Mouse (Mus musculus): ENCODE measurements at regions not wholly inside any gene's neighbourhood (a gene's known extent, or its start where the extent isn't known, plus 50 kb on each side); places are given as distances from the start of the nearest gene placed in this dataset.

DNA sequence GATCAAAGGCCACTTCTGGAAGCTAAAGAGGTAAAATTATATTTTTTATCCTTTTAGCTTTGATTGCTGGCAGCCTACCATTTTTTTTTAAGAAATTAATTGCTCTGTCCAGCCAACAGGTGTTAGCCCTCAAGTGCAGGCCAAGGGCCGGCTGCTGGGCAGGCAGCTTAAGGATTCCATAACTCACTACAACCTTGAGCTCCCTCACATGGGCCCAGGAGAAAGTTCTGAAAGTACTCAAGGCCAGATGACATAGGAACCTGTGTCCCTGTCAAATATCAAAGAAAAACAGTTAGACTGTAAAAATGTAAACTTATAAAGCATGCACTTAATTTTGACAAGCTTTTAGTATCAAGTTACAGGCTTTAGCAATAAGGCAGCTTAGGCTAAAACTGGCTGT lies 107.5 kb downstream of the Fam204a start:
- peaks cover 9% of the 10 kb centered on the region for H3K4me1 ChIP-seq (replicated peaks)
- WGBS, result 5% methylated on average over 1 of the region's 1 CpGs
- H3K27me3 ChIP-seq, result 0 out of 2 replicates have a peak, but pooled peaks cover 3% of the 10 kb centered on the region
- no peaks in the 10 kb centered on the region for H3K9me3 ChIP-seq
- no peak overlapping the region for H3K9ac ChIP-seq (replicated peaks)
- H3K36me3 ChIP-seq, result no peaks in the 10 kb centered on the region
- H3K4me2 ChIP-seq, result no peak overlapping the region
- no peak for ATAC-seq (ENCODE audit: insufficient number of reproducible peaks, insufficient read depth, low FRiP score, low TSS enrichment, low read depth)
- no peak overlapping the region for H3K4me3 ChIP-seq (replicated peaks)
- no peak overlapping the region for H3K27ac ChIP-seq

DNA sequence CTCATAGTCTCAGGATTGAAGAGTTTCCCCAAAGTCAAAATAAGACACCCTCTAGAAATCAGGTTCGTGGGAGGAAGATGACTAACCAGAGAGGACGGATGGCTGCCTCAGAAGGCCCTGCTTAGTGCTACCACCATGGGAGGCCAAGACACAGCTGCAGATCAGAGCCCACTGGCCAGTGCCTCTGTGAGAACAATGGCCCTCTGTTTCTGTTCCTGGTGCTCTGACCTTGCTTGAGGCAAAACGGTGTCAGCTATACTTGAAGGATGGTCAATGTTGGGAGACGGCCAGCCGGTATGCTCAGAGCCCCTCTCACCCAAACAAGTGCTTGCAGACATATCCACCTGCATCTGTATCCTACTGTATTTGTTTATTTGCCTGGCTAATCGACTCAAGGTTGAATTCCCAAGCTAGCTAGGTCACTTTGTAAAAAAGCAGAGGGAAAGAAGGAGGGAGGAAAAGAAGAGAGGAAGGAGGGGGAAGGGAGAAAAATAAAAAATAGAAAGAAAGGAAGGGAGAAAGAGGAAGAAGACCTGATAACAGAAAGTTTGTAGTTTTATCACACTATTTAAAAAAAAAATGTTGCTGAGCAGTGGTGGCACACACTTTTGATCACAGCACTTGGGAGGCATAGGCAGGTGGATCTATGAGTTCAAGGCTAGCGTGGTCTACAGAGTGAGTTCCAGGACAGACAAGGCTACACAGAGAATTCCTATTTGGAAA lies 112.7 kb downstream of the Fam204a start:
- Histone ChIP-seq H3K4me3 (replicated peaks) (no peak overlapping the region), H3K4me1 (replicated peaks) (peaks cover 2% of the 10 kb centered on the region; the same call in 1 of the 2 replicates), H3K27me3 (no peaks in the 10 kb centered on the region), H3K27ac (no peak overlapping the region), H3K9me3 (no peaks in the 10 kb centered on the region), H3K36me3 (no peaks in the 10 kb centered on the region), H3K9ac (replicated peaks) (no peak overlapping the region), H3K4me2 (no peak overlapping the region)
- ATAC-seq (ENCODE audit: insufficient number of reproducible peaks, insufficient read depth, low FRiP score, low TSS enrichment, low read depth), result no peak
- 52% methylated on average over 7 of the region's 7 CpGs for WGBS

DNA sequence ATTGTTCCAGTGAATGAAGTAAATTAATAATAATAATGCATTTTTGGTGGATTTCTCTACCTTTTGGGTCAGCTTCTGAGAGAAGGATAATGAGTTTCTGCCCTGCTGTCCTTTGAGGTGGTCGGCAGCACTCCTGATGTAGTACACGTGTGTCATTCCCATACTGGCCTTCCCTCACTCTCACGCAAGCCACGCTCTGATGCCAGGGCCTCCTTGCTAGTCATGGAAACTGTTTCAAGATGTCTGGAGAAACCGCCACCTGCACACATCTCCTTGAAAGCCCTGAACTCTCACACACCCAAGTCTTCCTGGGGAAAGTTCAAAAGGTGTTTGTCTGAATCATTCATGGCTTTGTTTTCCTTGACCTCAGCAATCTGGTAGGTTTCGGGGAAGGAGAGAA lies 116.2 kb downstream of the Fam204a start:
- no peak for ATAC-seq (ENCODE audit: insufficient number of reproducible peaks, insufficient read depth, low FRiP score, low TSS enrichment, low read depth)
- 0 out of 2 replicates have a peak, but pooled peaks cover 2% of the 10 kb centered on the region for H3K4me1 ChIP-seq (replicated peaks)
- no peaks in the 10 kb centered on the region for H3K27me3 ChIP-seq
- H3K36me3 ChIP-seq, result no peaks in the 10 kb centered on the region
- H3K4me3 ChIP-seq (replicated peaks), result no peak overlapping the region
- no peaks in the 10 kb centered on the region for H3K9me3 ChIP-seq
- no peak overlapping the region for H3K4me2 ChIP-seq
- no peak overlapping the region for H3K9ac ChIP-seq (replicated peaks)
- 60% methylated on average over 6 of the region's 6 CpGs for WGBS
- no peak overlapping the region for H3K27ac ChIP-seq

DNA sequence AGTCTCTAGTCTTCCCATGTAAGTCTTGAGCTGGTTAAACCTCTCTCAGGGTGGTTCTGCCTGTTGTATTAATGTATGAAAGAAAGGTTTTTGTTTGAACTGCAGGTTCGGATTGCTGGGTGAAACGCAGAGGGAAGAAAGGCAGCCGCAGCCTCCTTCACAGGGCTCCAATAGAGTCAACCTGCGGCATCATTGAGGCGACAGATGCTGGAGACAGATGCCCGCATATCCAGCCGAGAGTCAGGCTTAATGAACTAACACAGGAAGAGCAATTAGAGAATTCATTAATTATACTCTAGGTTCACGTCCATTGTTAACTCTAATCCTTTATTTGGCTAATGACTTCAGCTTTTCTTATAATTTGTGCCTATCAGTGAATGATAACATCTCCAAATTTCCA lies 117.0 kb downstream of the Fam204a start:
- ATAC-seq (ENCODE audit: insufficient number of reproducible peaks, insufficient read depth, low FRiP score, low TSS enrichment, low read depth), result no peak
- WGBS, result 56% methylated on average over 8 of the region's 8 CpGs
- Histone ChIP-seq H3K4me2 (no peak overlapping the region), H3K27me3 (no peaks in the 10 kb centered on the region), H3K4me1 (replicated peaks) (0 out of 2 replicates have a peak, but pooled peaks cover 2% of the 10 kb centered on the region), H3K36me3 (no peaks in the 10 kb centered on the region), H3K9ac (replicated peaks) (no peak overlapping the region), H3K4me3 (replicated peaks) (no peak overlapping the region), H3K9me3 (no peaks in the 10 kb centered on the region), H3K27ac (no peak overlapping the region)

DNA sequence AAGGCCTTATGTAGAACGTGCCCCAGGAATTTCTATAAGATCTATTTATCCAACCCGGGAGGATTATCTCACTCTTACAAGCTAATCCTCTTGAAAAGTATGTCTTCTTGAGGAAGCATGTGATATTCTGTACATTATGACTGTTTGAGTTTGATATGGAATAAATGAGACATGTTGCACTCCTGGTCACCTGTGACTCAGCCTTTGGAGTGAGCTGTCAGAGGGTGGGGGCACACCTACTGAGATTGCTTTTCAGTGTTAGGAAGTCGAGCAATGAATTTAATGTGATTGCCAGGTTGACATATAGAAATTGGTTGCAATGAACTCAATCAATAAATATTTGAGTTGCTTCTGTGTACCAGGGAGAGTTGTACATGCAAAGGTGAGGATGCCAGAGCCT lies 128.6 kb downstream of the Fam204a start:
- Histone ChIP-seq H3K36me3 (no peaks in the 10 kb centered on the region), H3K27me3 (no peaks in the 10 kb centered on the region), H3K4me3 (replicated peaks) (no peak overlapping the region), H3K4me2 (no peak overlapping the region), H3K4me1 (replicated peaks) (no peaks in the 10 kb centered on the region), H3K9me3 (no peaks in the 10 kb centered on the region), H3K27ac (no peak overlapping the region), H3K9ac (replicated peaks) (no peak overlapping the region)
- no peak for ATAC-seq (ENCODE audit: insufficient number of reproducible peaks, insufficient read depth, low FRiP score, low TSS enrichment, low read depth)
- 82% methylated on average over 3 of the region's 3 CpGs for WGBS

DNA sequence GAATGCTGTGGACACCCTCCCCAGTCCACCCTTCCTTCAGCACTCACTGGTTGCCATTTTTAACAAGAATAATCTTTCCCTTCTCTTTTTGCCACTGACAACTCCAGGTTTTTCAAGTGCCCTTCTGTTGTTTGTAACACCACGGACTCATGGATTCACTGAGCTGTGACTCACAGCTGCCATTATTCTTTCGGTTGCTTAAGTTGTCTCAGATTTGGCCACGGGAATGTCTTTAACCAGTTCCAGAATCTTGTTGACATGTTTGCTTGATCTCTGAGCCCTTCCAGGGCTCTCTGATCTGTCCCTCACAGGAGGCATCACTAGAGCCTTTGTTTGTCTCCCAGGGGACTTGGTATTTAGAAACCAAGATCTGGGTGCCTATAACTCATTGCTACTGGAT lies 131.5 kb upstream of the Rab11fip2 start:
- H3K4me3 ChIP-seq (replicated peaks), result no peak overlapping the region
- H3K36me3 ChIP-seq, result no peaks in the 10 kb centered on the region
- H3K27ac ChIP-seq, result no peak overlapping the region
- no peaks in the 10 kb centered on the region for H3K4me1 ChIP-seq (replicated peaks)
- H3K9ac ChIP-seq (replicated peaks), result no peak overlapping the region
- no peak overlapping the region for H3K4me2 ChIP-seq
- no peak for ATAC-seq (ENCODE audit: insufficient number of reproducible peaks, insufficient read depth, low FRiP score, low TSS enrichment, low read depth)
- no peaks in the 10 kb centered on the region for H3K9me3 ChIP-seq
- no peaks in the 10 kb centered on the region for H3K27me3 ChIP-seq
- 70% methylated on average over 3 of the region's 3 CpGs for WGBS

DNA sequence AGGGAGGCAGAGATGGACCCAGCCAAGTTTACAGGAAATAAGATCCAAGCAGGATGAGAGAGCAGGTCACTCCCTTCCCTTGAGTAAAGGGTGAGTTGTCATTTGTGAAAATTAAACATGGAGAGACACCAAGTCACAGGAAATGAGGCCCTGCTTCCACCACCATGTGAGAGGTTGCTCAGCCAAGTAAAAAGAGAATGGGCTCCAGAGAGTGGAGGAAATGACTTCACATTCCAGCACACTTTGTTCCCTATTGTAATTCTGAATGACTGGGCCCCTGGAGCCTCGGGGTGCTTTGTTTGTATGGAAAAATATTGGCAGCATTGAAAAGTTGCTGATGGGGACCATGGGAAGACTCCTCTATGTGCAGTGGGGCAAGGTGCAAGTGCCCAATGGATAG lies 129.9 kb upstream of the Rab11fip2 start:
- Histone ChIP-seq H3K4me1 (replicated peaks) (no peaks in the 10 kb centered on the region), H3K4me3 (replicated peaks) (no peak overlapping the region), H3K36me3 (no peaks in the 10 kb centered on the region), H3K27me3 (no peaks in the 10 kb centered on the region), H3K9ac (replicated peaks) (no peak overlapping the region), H3K27ac (no peak overlapping the region), H3K9me3 (no peaks in the 10 kb centered on the region), H3K4me2 (no peak overlapping the region)
- 60% methylated on average over 1 of the region's 1 CpGs for WGBS
- no peak for ATAC-seq (ENCODE audit: insufficient number of reproducible peaks, insufficient read depth, low FRiP score, low TSS enrichment, low read depth)

DNA sequence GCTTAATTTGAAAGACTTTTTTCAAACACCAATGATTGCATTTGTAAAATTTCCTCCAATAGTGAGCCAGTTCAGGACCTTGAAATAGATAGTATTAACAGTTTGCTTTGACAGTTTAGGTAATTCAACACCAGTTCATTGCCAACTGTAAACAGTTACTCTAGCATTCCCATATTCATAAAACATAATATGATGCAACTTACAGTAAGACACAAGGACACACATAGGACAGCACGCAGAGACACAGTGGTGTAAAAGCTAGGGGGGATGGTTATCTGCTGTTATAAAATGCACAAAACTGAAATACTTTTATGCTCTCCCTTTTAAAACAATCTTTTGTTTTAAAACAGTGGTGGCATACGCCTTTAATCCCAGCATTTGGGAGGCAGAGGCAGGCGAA lies 122.7 kb upstream of the Rab11fip2 start:
- no peak for ATAC-seq (ENCODE audit: insufficient number of reproducible peaks, insufficient read depth, low FRiP score, low TSS enrichment, low read depth)
- WGBS, result 86% methylated on average over 3 of the region's 3 CpGs
- no peaks in the 10 kb centered on the region for H3K9me3 ChIP-seq

DNA sequence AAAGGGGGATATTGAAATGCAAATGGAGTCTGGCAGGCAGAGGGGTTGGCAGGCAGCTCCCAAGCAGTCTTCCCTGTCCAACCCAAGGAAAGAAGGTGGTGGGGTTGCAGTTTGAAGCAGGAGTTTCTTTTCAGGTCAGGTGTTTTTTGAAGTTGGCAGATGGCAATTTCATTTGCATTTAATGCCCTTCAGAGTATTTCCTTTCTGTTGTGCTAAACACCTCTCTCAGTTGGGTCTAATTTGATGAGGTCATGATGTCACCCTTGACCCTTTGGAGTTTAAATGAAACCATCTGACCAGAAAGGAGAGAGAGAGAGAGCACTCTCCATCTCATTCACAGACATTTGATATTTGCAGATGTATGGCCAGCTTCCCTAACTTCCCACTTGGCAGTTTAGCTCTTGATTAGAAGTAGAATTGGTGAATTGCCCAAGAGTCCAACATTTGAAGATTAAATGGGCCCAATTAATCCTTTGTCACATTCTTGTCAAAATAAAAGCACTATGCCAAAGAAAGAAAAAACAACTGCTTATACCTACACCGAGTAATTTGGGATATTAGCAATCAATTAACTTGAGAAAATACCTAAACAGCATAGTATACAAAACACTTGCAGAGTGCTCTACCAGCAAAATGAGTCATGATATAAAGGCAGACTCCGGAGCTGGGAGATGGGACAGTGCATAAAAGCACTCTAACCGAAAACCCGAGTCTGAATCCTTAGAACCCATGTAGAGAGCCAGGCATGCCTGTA lies 111.8 kb upstream of the Rab11fip2 start:
- no peak overlapping the region for H3K4me3 ChIP-seq (replicated peaks)
- H3K4me1 ChIP-seq (replicated peaks), result peaks cover 14% of the 10 kb centered on the region
- H3K4me2 ChIP-seq, result no peak overlapping the region
- H3K36me3 ChIP-seq, result no peaks in the 10 kb centered on the region
- no peak for ATAC-seq (ENCODE audit: insufficient number of reproducible peaks, insufficient read depth, low FRiP score, low TSS enrichment, low read depth)
- H3K27me3 ChIP-seq, result peaks cover 14% of the 10 kb centered on the region
- WGBS, result 63% methylated on average over 4 of the region's 4 CpGs
- no peak overlapping the region for H3K27ac ChIP-seq
- H3K9ac ChIP-seq (replicated peaks), result no peak overlapping the region
- no peaks in the 10 kb centered on the region for H3K9me3 ChIP-seq

More for the DNA sequence above, 122.7 kb upstream of the Rab11fip2 start:
- Histone ChIP-seq H3K4me2 (no peak overlapping the region), H3K4me3 (replicated peaks) (no peak overlapping the region), H3K27me3 (no peaks in the 10 kb centered on the region), H3K36me3 (no peaks in the 10 kb centered on the region), H3K9ac (replicated peaks) (no peak overlapping the region), H3K4me1 (replicated peaks) (no peaks in the 10 kb centered on the region), H3K27ac (no peak overlapping the region)

DNA sequence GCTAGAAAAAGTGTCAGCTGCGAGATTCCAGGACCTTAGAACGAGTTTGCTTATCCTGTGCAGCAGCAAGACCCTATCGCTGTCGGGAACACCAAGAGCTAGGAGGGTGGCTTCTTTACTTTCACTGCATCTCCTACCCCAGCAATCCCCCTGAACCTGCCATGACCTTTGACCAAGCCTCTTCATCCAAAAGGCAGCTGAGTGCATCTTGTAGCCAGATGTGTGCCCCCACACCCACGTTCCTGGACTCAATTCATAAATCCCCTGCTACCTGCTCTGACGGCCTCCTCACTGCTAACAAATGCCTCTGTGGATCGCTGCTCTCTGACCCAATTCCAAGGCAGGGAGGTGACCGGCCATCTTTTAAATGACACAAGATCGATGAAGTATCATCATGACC lies 107.7 kb upstream of the Rab11fip2 start:
- H3K4me1 ChIP-seq (replicated peaks), result peaks cover 11% of the 10 kb centered on the region
- H3K27me3 ChIP-seq, result peaks cover 20% of the 10 kb centered on the region
- H3K4me3 ChIP-seq (replicated peaks), result no peak overlapping the region
- H3K9me3 ChIP-seq, result no peaks in the 10 kb centered on the region
- WGBS, result 17% methylated on average over 9 of the region's 9 CpGs
- H3K4me2 ChIP-seq, result no peak overlapping the region
- H3K27ac ChIP-seq, result no peak overlapping the region
- H3K36me3 ChIP-seq, result no peaks in the 10 kb centered on the region
- no peak for ATAC-seq (ENCODE audit: insufficient number of reproducible peaks, insufficient read depth, low FRiP score, low TSS enrichment, low read depth)
- H3K9ac ChIP-seq (replicated peaks), result no peak overlapping the region

DNA sequence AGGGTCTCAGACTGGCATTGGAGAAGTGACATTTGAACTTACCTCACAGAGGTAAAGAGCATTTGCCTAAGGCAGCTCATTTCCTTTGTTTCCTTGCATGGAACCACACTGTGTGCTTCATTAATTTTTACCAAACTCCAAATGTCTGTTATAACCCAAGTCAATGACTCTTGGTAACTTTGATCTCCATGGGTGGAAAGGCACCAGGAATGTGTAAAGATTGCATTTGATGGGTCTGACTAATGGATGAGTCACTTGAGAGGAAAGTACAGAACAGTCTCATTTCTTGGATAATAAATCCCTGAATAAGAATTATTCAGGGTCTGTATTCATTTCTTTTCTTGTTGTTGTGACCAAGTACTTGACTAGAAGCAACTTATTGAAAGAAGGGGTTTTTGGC lies 97.3 kb upstream of the Rab11fip2 start:
- no peak for ATAC-seq (ENCODE audit: insufficient number of reproducible peaks, insufficient read depth, low FRiP score, low TSS enrichment, low read depth)
- Histone ChIP-seq H3K4me3 (replicated peaks) (no peak overlapping the region), H3K9ac (replicated peaks) (no peak overlapping the region)

More for the DNA sequence above, 97.3 kb upstream of the Rab11fip2 start:
- Histone ChIP-seq H3K4me2 (no peak overlapping the region), H3K4me1 (replicated peaks) (no peaks in the 10 kb centered on the region), H3K27me3 (peaks cover 4% of the 10 kb centered on the region; the same call in 1 of the 2 replicates), H3K27ac (no peak overlapping the region), H3K9me3 (no peaks in the 10 kb centered on the region), H3K36me3 (no peaks in the 10 kb centered on the region)
